12 mouse cellular contexts compared by ENCODE assay signal in the genomic region with DNA sequence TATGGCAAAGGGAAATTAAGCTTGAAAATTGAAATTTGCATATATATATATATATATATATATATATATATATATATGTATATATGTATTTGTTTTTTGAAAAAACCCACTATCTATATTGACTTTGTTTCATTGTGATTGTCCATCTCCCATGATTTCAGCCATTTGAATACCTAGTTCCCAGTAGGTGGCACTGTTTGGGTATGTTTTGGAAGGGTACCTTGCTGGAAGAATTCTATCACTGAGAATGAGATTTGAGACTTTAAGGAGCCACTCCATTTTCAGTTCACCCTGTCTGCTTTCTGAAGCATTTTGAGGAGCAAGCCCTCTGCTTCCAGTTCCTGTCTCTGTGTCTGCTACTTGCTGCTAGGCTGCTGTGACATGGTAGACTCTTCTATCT.
DNase-seq lines count a peak whose midpoint lies in the region; ATAC-seq and TF ChIP-seq lines count a peak whose summit lies in the region.
"Had no signal": no experiment of that assay in that cellular context is flagged by ENCODE, and none has a peak within 500 bp of the region (broad histone marks: within the 10 kb centered on the region; RNA-seq: fewer than 3 reads in every experiment).

No protein-coding gene starts in this region.

- no peak overlapping the region for H3K27ac ChIP-seq in intestine, postnatal 0 days (ENCODE audit: low read depth, low read length)
- no peak overlapping the region for H3K27ac ChIP-seq in intestine, embryonic 15.5 days
- H3K27ac ChIP-seq: forebrain, embryonic 10.5 days; hindbrain, embryonic 15.5 days; liver, embryonic 13.5 days had no signal

- no peaks in the 10 kb centered on the region for H3K36me3 ChIP-seq in intestine, postnatal 0 days (ENCODE audit: control insufficient read depth, insufficient read depth)
- no peaks in the 10 kb centered on the region for H3K36me3 ChIP-seq in intestine, embryonic 15.5 days
- H3K36me3 ChIP-seq: forebrain, embryonic 10.5 days; hindbrain, embryonic 15.5 days; liver, embryonic 13.5 days had no signal

- H3K9me3 ChIP-seq in intestine, postnatal 0 days (ENCODE audit: control insufficient read depth), result no peaks in the 10 kb centered on the region
- H3K9me3 ChIP-seq in intestine, embryonic 15.5 days, result no peaks in the 10 kb centered on the region
- H3K9me3 ChIP-seq: forebrain, embryonic 10.5 days; hindbrain, embryonic 15.5 days; liver, embryonic 13.5 days had no signal

- no peak overlapping the region for H3K9ac ChIP-seq in intestine, postnatal 0 days (ENCODE audit: low read depth, low read length)
- no peak overlapping the region for H3K9ac ChIP-seq in intestine, embryonic 15.5 days
- H3K9ac ChIP-seq: hindbrain, embryonic 15.5 days; liver, embryonic 13.5 days had no signal

- no peaks in the 10 kb centered on the region for H3K27me3 ChIP-seq in intestine, postnatal 0 days (replicated peaks; ENCODE audit: control insufficient read depth, insufficient read depth, low read length)
- no peaks in the 10 kb centered on the region for H3K27me3 ChIP-seq in intestine, embryonic 15.5 days (replicated peaks)
- H3K27me3 ChIP-seq: hindbrain, embryonic 15.5 days; liver, embryonic 13.5 days had no signal

- no peaks in the 10 kb centered on the region for H3K4me1 ChIP-seq in intestine, postnatal 0 days (replicated peaks; ENCODE audit: control insufficient read depth, insufficient read depth, low read length)
- no peaks in the 10 kb centered on the region for H3K4me1 ChIP-seq in intestine, embryonic 15.5 days (replicated peaks)
- H3K4me1 ChIP-seq: forebrain, embryonic 10.5 days; hindbrain, embryonic 15.5 days; liver, embryonic 13.5 days had no signal

- peak; percentile 3 for DNase-seq in adrenal gland, adult 2 months
- DNase-seq in adrenal gland, adult 18-20 months (ENCODE audit: low spot score in 2 of 2), result no peak
- DNase-seq in urinary bladder, postnatal 14 days (ENCODE audit: low spot score), result peak; percentile 4
- DNase-seq in urinary bladder, adult 2 months (ENCODE audit: low spot score), result no peak
- DNase-seq in thymus, postnatal 36 days, result peak; percentile 2 to 10
- DNase-seq: adrenal gland, postnatal 25 days; liver, embryonic 13.5 days had no signal

- no peak for ATAC-seq in intestine, postnatal 0 days
- ATAC-seq in intestine, embryonic 15.5 days, result no peak
- no peak for ATAC-seq in frontal cortex, adult (ENCODE audit: low TSS enrichment)

- peak; percentile 49 for TF ChIP-seq CTCF in intestine, postnatal 0 days (IDR thresholded peaks at IDR 0.05; ENCODE audit: low read depth)

- no peak overlapping the region for H3K4me2 ChIP-seq in intestine, postnatal 0 days (replicated peaks; ENCODE audit: low read depth)
- H3K4me2 ChIP-seq in intestine, embryonic 15.5 days (replicated peaks), result no peak overlapping the region
- H3K4me2 ChIP-seq: hindbrain, embryonic 15.5 days; liver, embryonic 13.5 days had no signal

- no peak overlapping the region for H3K4me3 ChIP-seq in intestine, postnatal 0 days (ENCODE audit: low read depth, low read length)
- H3K4me3 ChIP-seq in intestine, embryonic 15.5 days (replicated peaks), result no peak overlapping the region
- H3K4me3 ChIP-seq: forebrain, embryonic 10.5 days; hindbrain, embryonic 15.5 days; liver, embryonic 13.5 days had no signal

Comparison
In these comparisons a context has a peak if more than half of its experiments do, and no peak if none do; other contexts are left out.
1. DNase-seq: peak in adrenal gland, adult 2 months (single experiment), urinary bladder, postnatal 14 days (single experiment) and thymus, postnatal 36 days (2 of 2); none in adrenal gland, adult 18-20 months (0 of 2) and urinary bladder, adult 2 months (single experiment).